Mouse (Mus musculus) megakaryocyte, embryonic 14.5 days (primary cell): ENCODE data around the gene Bsg.

Source experiments
- FLI1 ChIP-seq: IDR thresholded peaks from 2 replicates; pipeline ENCODE4 v1.6.1; 2012; ENCODE audit warnings: low read length, inconsistent platforms, mixed read lengths
- GATA1 ChIP-seq: IDR thresholded peaks from 3 replicates; pipeline ENCODE4 v1.6.1; 2012; ENCODE audit warnings: mixed read lengths, low read length, inconsistent platforms, borderline replicate concordance

GRCm38 (mm10) chr10:79694379-79694655 is 10.0 kb upstream of the Bsg start:
- no peak for TF ChIP-seq GATA1
- no peak for TF ChIP-seq FLI1
